Mouse (Mus musculus) liver, embryonic 14.5 days (tissue): ENCODE measurements around the gene Ap1g1. TPM values are rescaled to one million over a fixed set of nuclear protein-coding genes. Genes with fewer than 3 reads are reported as not detected.
A peak's percentile ranks its signal among the peaks of the same experiment; 100 is the strongest.

Experiments
- ATAC-seq: fragments of 200-750 bp; cut with Nextera tagmentation; 2 replicates; pipeline ENCODE4 v1.8.0; 2017; ENCODE audit warnings: moderate number of reproducible peaks, mild to moderate bottlenecking, moderate library complexity; ENCODE audit not compliant: insufficient read depth
- DNase-seq, 3 experiments: peaks; one replicate each; pipeline ENCODE4 v3.0.0-alpha.2; 2012 to 2013; ENCODE audit warnings: low read depth in 3 of 3, low spot score in 3 of 3
- H3K27ac ChIP-seq: fragments of 300-500 bp; sonication (generic); 2 replicates; pipeline ENCODE4 v1.5.1; 2014; ENCODE audit warnings: moderate library complexity, mild to moderate bottlenecking, control low read depth, inconsistent platforms
- H3K27me3 ChIP-seq: fragments of 300-500 bp; sonication (generic); 2 replicates; pipeline ENCODE4 v1.6.1; 2014; ENCODE audit warnings: mild to moderate bottlenecking, low read length, moderate library complexity; ENCODE audit not compliant: control insufficient read depth, insufficient read depth
- H3K36me3 ChIP-seq: fragments of 300-500 bp; sonication (generic); replicated peaks from 2 replicates; pipeline ENCODE4 v1.6.1; 2014; ENCODE audit warnings: low read depth; ENCODE audit not compliant: control insufficient read depth, insufficient read depth
- H3K4me1 ChIP-seq, 2 experiments: fragments of 200-500 bp in 1 of 2; fragments of 300-500 bp in 1 of 2; sonication (generic) in 1 of 2; replicated peaks; 2 replicates each; pipeline ENCODE4 v1.6.1; 2012 to 2014; ENCODE audit warnings: antibody characterized with exemption in 1 of 2, inconsistent platforms in 1 of 2, low read length in 1 of 2; ENCODE audit not compliant: control insufficient read depth in 2 of 2, insufficient read depth in 2 of 2
- H3K4me2 ChIP-seq: fragments of 300-500 bp; sonication (generic); 2 replicates; pipeline ENCODE4 v1.6.1; 2014; ENCODE audit warnings: low read depth, mild to moderate bottlenecking, control low read depth, moderate library complexity
- H3K4me3 ChIP-seq, 2 experiments: fragments of 200-500 bp in 1 of 2; fragments of 300-500 bp in 1 of 2; sonication (generic) in 1 of 2; 2 replicates each; pipeline ENCODE4 v1.5.1; 2012 to 2014; ENCODE audit warnings: low read depth in 2 of 2, low read length in 2 of 2, mild to moderate bottlenecking in 2 of 2, control low read depth in 1 of 2, inconsistent platforms in 1 of 2, moderate library complexity in 1 of 2; ENCODE audit not compliant: insufficient read depth in 1 of 2
- H3K9ac ChIP-seq: fragments of 300-500 bp; sonication (generic); replicated peaks from 2 replicates; pipeline ENCODE4 v1.6.1; 2014; ENCODE audit warnings: mild to moderate bottlenecking, control low read depth, moderate library complexity
- H3K9me3 ChIP-seq: fragments of 300-500 bp; sonication (generic); 2 replicates; pipeline ENCODE4 v1.6.1; 2016; ENCODE audit warnings: low read length, mixed read lengths; ENCODE audit not compliant: control insufficient read depth
- CTCF ChIP-seq: IDR thresholded peaks from 2 replicates; pipeline ENCODE4 v1.5.1; 2016; ENCODE audit warnings: antibody characterized with exemption, low read depth, control low read depth
- EP300 ChIP-seq: IDR thresholded peaks from 2 replicates; pipeline ENCODE4 v1.6.1; 2016; ENCODE audit warnings: antibody characterized with exemption, low read depth
- WGBS: fragments of 180-500 bp; shearing (Covaris S2); extraction: QIAGEN DNeasy Blood & Tissue Kit; methylation state at CpG from one replicate; pipeline ENCODE4 v1.1.7; 2014; ENCODE audit not compliant: insufficient replicate concordance; 5-methylcytosine and 5-hydroxymethylcytosine counted together
- polyA plus RNA-seq, 2 experiments: library from polyadenylated mRNA; depleted of rRNA in 1 of 2; stranded (reverse) in 1 of 2; unstranded in 1 of 2; fragments of >200 nt; fragmentation: Nextera tagmentation in 1 of 2; extraction: Ambion mirVana in 1 of 2; gene quantifications; 2 replicates each; pipeline versions ENCODE4 v1.2.1 to v1.2.3; 2012 to 2014

The Ap1g1 gene
- polyA plus RNA-seq, 2 experiments: 10.0 to 13.8 TPM

DNA sequence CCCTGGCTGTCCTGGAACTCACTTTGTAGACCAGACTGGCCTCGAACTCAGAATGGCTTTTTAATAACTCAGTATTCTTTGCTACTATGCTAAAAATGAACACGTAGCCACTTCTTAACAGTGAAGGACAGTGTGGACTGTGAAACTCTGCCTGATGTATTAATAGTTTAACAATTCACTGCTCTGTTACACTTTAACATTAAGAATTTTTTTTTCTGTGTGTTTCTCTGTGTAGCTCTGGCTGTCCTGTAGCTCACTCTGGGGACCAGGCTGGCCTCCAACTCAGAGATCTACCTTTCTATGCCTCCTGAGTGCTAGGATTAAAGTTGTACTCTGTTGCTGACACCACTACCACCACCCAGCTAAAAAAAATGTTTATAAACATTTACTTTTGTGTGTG, 45.2 kb downstream of the Ap1g1 start:
- peaks cover 4% of the 10 kb centered on the region; the same call in 1 of the 2 replicates for H3K36me3 ChIP-seq
- H3K4me3 ChIP-seq: no peak overlapping the region
- no peak overlapping the region for H3K4me2 ChIP-seq
- no peak overlapping the region for H3K9ac ChIP-seq
- 81% methylated on average over 2 of the region's 2 CpGs for WGBS
- H3K4me1 ChIP-seq: peaks cover 0 to 3% of the 10 kb centered on the region in 2 experiments; a peak in 1 of 4 replicates
- TF ChIP-seq CTCF (no peak), EP300 (no peak)
- ATAC-seq (no peak), DNase-seq (no peak)
- no peaks in the 10 kb centered on the region for H3K27me3 ChIP-seq
- no peak overlapping the region for H3K27ac ChIP-seq
- no peaks in the 10 kb centered on the region for H3K9me3 ChIP-seq

DNA sequence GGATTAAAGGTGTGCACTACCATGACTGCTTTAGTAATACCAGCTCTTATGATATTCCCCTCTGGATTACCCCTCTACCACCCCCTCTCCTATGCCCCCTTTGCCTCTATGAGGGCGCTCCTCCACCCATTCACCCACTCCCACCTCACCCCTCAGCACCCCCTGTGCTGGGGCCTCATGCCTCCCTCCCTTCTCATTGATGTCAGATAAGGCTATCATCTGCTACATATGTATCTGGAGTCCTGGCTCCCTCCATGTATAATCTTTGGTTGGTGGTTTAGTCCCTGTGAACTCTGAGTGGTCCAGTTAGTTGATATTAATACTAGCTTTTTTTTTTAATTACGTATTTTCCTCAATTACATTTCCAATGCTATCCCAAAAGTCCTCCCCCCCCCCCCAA, 61.5 kb downstream of the Ap1g1 start:
- no peak overlapping the region for H3K4me3 ChIP-seq
- H3K4me1 ChIP-seq: peaks cover 0 to 4% of the 10 kb centered on the region in 2 experiments; a peak in 2 of 4 replicates
- DNase-seq (no peak), ATAC-seq (peak; percentile 43; the same call in 1 of the 2 replicates)
- WGBS: 53% methylated on average over 2 of the region's 2 CpGs
- no peak overlapping the region for H3K27ac ChIP-seq
- no peaks in the 10 kb centered on the region for H3K27me3 ChIP-seq
- H3K4me2 ChIP-seq: no peak overlapping the region
- no peak overlapping the region for H3K9ac ChIP-seq
- TF ChIP-seq CTCF (no peak), EP300 (no peak)
- H3K9me3 ChIP-seq: no peaks in the 10 kb centered on the region
- peaks cover 16% of the 10 kb centered on the region for H3K36me3 ChIP-seq

DNA sequence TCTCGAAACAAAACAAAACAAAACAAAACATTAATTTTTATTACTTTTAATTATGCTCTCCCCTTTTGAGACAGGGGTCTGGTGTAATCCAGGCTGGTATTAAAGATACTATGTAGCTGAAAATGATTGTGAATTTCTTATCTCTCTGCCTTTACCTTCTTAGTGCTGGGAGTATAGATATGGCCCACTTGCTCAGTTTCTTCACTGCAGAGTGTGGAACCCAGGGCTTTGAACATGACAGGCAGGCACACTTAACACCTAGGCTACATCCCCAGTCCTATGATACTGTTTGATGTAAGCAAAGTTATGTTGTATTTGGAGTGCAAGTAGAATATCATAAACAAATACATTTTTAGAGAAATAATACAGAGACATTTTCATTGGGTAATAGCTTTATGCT, 64.1 kb downstream of the Ap1g1 start:
- Histone ChIP-seq H3K36me3 (peaks cover 16% of the 10 kb centered on the region), H3K27me3 (no peaks in the 10 kb centered on the region), H3K4me2 (no peak overlapping the region), H3K4me1 (peaks cover 0 to 4% of the 10 kb centered on the region in 2 experiments; a peak in 2 of 4 replicates), H3K27ac (no peak overlapping the region), H3K9ac (no peak overlapping the region), H3K9me3 (no peaks in the 10 kb centered on the region), H3K4me3 (no peak overlapping the region)
- TF ChIP-seq CTCF (no peak), EP300 (no peak)
- DNase-seq (no peak), ATAC-seq (no peak)
- 81% methylated on average over 1 of the region's 1 CpGs for WGBS

DNA sequence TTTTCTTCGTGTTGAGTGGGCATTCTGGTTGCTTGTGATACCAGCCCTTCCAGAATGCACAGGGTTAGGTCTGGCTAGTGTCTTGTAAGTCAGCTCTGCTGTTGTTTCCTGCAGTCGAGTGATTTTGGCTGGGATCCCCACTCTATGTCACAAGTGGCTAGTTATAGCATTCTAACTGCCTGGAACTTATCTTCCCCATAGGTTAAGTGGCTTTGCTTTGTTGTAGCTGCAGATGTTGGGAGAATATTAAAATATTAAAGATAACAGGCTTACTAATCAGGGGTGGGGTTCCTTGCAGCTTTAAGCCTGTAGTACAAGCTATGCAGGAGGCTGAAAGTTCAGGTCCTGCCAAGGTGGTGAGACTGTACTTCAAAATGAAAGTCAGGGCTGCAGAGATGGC, 69.5 kb downstream of the Ap1g1 start:
- peaks cover 40% of the 10 kb centered on the region for H3K36me3 ChIP-seq

DNA sequence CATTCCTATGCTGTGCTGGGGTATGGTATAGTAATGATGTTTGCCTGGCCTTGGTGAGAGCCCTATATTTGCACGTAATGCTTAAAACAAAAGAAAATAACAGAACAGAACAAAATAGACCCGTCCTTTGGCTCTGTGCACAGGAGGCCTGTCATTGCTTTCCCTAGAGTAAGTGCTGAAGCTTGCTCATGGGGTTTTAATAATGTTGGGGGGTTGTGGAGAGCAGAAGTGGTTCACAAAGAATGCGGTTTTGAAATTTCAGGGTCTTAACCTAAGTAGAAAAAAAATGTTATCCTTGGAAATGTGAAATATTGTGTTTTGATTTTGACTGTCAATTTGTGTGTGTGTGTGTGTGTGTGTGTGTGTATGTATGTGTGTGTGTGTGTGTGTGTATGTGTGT, 70.6 kb downstream of the Ap1g1 start:
- ATAC-seq (no peak), DNase-seq (no peak)
- Histone ChIP-seq H3K9me3 (no peaks in the 10 kb centered on the region), H3K36me3 (peaks cover 36% of the 10 kb centered on the region), H3K4me3 (no peak overlapping the region), H3K27ac (no peak overlapping the region), H3K27me3 (no peaks in the 10 kb centered on the region), H3K4me1 (peaks cover 0 to 7% of the 10 kb centered on the region in 2 experiments; a peak in 2 of 4 replicates), H3K9ac (no peak overlapping the region), H3K4me2 (no peak overlapping the region)
- WGBS: 84% methylated on average over 3 of the region's 3 CpGs
- no peak for TF ChIP-seq EP300
- no peak for TF ChIP-seq CTCF

More for the DNA sequence above, 69.5 kb downstream of the Ap1g1 start:
- 27% methylated on average over 2 of the region's 2 CpGs for WGBS
- ATAC-seq (peak; percentile 74), DNase-seq (no peak)
- Histone ChIP-seq H3K27ac (no peak overlapping the region), H3K9me3 (no peaks in the 10 kb centered on the region), H3K4me1 (peaks cover 0 to 7% of the 10 kb centered on the region in 2 experiments; a peak in 2 of 4 replicates), H3K4me3 (no peak overlapping the region), H3K9ac (no peak overlapping the region), H3K27me3 (no peaks in the 10 kb centered on the region), H3K4me2 (no peak overlapping the region)
- TF ChIP-seq EP300 (peak; percentile 56), CTCF (no peak)
